Mouse (Mus musculus) thymus, adult 2 months (tissue): ENCODE data around the gene Kpnb1.

Experiments
- CTCF ChIP-seq: fragments of 200-500 bp; IDR thresholded peaks from 2 replicates; pipeline ENCODE4 v1.5.1; 2012; ENCODE audit warnings: mild to moderate bottlenecking, control low read depth, low read length, moderate library complexity, borderline replicate concordance; ENCODE audit not compliant: control insufficient read depth, poor library complexity, insufficient read depth; ENCODE audit errors: extremely low read depth
- POLR2A ChIP-seq: fragments of 200-500 bp; IDR thresholded peaks from 2 replicates; pipeline ENCODE4 v1.6.1; 2012; ENCODE audit warnings: mild to moderate bottlenecking, low read length, control low read depth, moderate library complexity; ENCODE audit not compliant: control insufficient read depth, poor library complexity, insufficient read depth; ENCODE audit errors: extremely low read depth

DNA sequence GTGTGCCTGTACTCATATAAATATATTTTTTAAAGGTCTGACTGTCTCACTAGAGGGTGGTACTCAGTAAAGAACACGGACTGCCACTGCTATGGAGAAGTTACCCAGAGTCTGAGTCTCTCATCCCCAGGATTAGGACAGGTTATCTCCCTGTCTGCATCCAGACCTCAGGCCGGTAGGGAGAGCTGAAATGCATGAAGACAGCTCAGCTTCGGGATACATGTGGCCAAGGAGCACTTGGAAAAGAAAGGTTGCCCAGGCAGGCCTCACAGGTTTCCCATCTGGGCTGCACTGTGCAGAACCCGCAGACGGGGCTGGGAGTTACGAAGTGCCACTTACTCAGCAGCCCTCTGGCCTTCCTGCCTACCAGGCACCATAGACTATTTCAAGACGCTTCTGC is 30.7 kb downstream of the Kpnb1 start:
- TF ChIP-seq CTCF (no peak), POLR2A (no peak)
